Mouse (Mus musculus) G1E (cell line): ENCODE data around the gene Myoz2.

Experiments
- CTCF ChIP-seq: IDR thresholded peaks from 2 replicates; pipeline ENCODE4 v1.5.1; 2012; ENCODE audit warnings: low read depth, low read length, inconsistent platforms, mixed read lengths
- GATA1 ChIP-seq: IDR thresholded peaks from 2 replicates; pipeline ENCODE4 v1.6.1; 2012; ENCODE audit warnings: borderline replicate concordance, low read length, inconsistent platforms, mixed read lengths
- POLR2AphosphoS5 ChIP-seq: IDR thresholded peaks from 2 replicates; pipeline ENCODE4 v1.6.1; 2012; ENCODE audit warnings: low read depth, low read length, inconsistent platforms; ENCODE audit not compliant: insufficient replicate concordance
- TAL1 ChIP-seq: conservative IDR thresholded peaks from 2 replicates; pipeline ENCODE4 v1.6.1; 2012; ENCODE audit warnings: low read depth, low read length, inconsistent platforms, mixed read lengths

GRCm38 (mm10) chr3:123066836-123067235, 32.0 kb upstream of the Myoz2 start:
- TF ChIP-seq CTCF (no peak), GATA1 (no peak), TAL1 (no peak), POLR2AphosphoS5 (no peak)
